ENCODE assay signal across 8 mouse cellular contexts in genomic region chr2:33908374-33908773, GRCm38 (mm10). TPM values are rescaled to one million over a fixed set of nuclear protein-coding genes. Genes with fewer than 3 reads are reported as not detected.
DNase-seq lines count a peak whose midpoint lies in the region; ATAC-seq lines count a peak whose summit lies in the region.

No protein-coding gene starts in this region.

- no peak overlapping the region for H3K27ac ChIP-seq in forebrain, embryonic 14.5 days (ENCODE audit: low read depth, low read length)
- H3K27ac ChIP-seq in hindbrain, embryonic 16.5 days (ENCODE audit: low read depth, low read length): no peak overlapping the region; the same call in 1 of the 2 replicates
- H3K27ac ChIP-seq in neural tube, embryonic 13.5 days (replicated peaks): 0 out of 2 replicates have a peak overlapping the region, but pooled peaks have one; percentile 35

- H3K9me3 ChIP-seq in forebrain, embryonic 14.5 days (replicated peaks; ENCODE audit: control insufficient read depth, low read length): no peaks in the 10 kb centered on the region
- H3K9me3 ChIP-seq in hindbrain, embryonic 16.5 days (ENCODE audit: control insufficient read depth, low read length): no peaks in the 10 kb centered on the region; the same call in none of the 2 replicates
- no peaks in the 10 kb centered on the region; the same call in 1 of the 2 replicates for H3K9me3 ChIP-seq in neural tube, embryonic 13.5 days

- intact Hi-C loops in left cerebral cortex, postnatal 14 days (cut with DNase I): no loop called here

- H3K9ac ChIP-seq in forebrain, embryonic 14.5 days (ENCODE audit: low read length): no peak overlapping the region
- no peak overlapping the region for H3K9ac ChIP-seq in hindbrain, embryonic 16.5 days (ENCODE audit: low read depth, low read length)
- no peak overlapping the region for H3K9ac ChIP-seq in neural tube, embryonic 13.5 days

- WGBS in forebrain, embryonic 14.5 days: 76% methylated on average over 8 of the region's 8 CpGs
- 54% methylated on average over 8 of the region's 8 CpGs for WGBS in hindbrain, embryonic 16.5 days
- WGBS in neural tube, embryonic 13.5 days: 65% methylated on average over 8 of the region's 8 CpGs

- ATAC-seq in forebrain, embryonic 14.5 days: peak; percentile 42; the same call in 1 of the 2 replicates
- peak; percentile 48; the same call in 1 of the 2 replicates for ATAC-seq in hindbrain, embryonic 16.5 days
- no peak for ATAC-seq in neural tube, embryonic 13.5 days (ENCODE audit: low read depth)
- ATAC-seq in erythroblast, adult 5-6 weeks (replicated peaks; ENCODE audit: low FRiP score, poor library complexity, severe bottlenecking): no peak

- DNase-seq in left cerebral cortex, postnatal 14 days (ENCODE audit: low spot score in 2 of 2): peak; percentile 11 to 52
- no peak for DNase-seq in left cerebral cortex, adult 8-10 months (ENCODE audit: low spot score in 2 of 2)
- peak; percentile 31 for DNase-seq in forebrain, embryonic 14.5 days (ENCODE audit: low spot score)
- DNase-seq in liver: peak; percentile 47
- DNase-seq in urinary bladder, postnatal 10 days (ENCODE audit: low spot score): no peak

- H3K27me3 ChIP-seq in forebrain, embryonic 14.5 days (replicated peaks; ENCODE audit: control insufficient read depth, insufficient read depth, low read length): no peaks in the 10 kb centered on the region
- no peaks in the 10 kb centered on the region for H3K27me3 ChIP-seq in hindbrain, embryonic 16.5 days (replicated peaks; ENCODE audit: control insufficient read depth, insufficient read depth, low read length)
- H3K27me3 ChIP-seq in neural tube, embryonic 13.5 days: no peaks in the 10 kb centered on the region

- H3K4me1 ChIP-seq in forebrain, embryonic 14.5 days (ENCODE audit: control insufficient read depth, insufficient read depth, low read length): no peaks in the 10 kb centered on the region
- peaks cover under 1% of the 10 kb centered on the region; the same call in 1 of the 2 replicates for H3K4me1 ChIP-seq in hindbrain, embryonic 16.5 days (ENCODE audit: control insufficient read depth, insufficient read depth, low read depth, low read length)
- H3K4me1 ChIP-seq in neural tube, embryonic 13.5 days (replicated peaks): no peaks in the 10 kb centered on the region

- no peak overlapping the region for H3K4me2 ChIP-seq in forebrain, embryonic 14.5 days (ENCODE audit: low read length)
- no peak overlapping the region for H3K4me2 ChIP-seq in hindbrain, embryonic 16.5 days (ENCODE audit: low read length)
- H3K4me2 ChIP-seq in neural tube, embryonic 13.5 days: no peak overlapping the region

- H3K4me3 ChIP-seq in forebrain, embryonic 14.5 days (ENCODE audit: low read depth, low read length): no peak overlapping the region
- no peak overlapping the region for H3K4me3 ChIP-seq in hindbrain, embryonic 16.5 days (ENCODE audit: low read length)
- H3K4me3 ChIP-seq in neural tube, embryonic 13.5 days: no peak overlapping the region

- no peaks in the 10 kb centered on the region for H3K36me3 ChIP-seq in forebrain, embryonic 14.5 days (ENCODE audit: control insufficient read depth, insufficient read depth, low read length)
- H3K36me3 ChIP-seq in hindbrain, embryonic 16.5 days (ENCODE audit: control insufficient read depth, insufficient read depth, low read length): no peaks in the 10 kb centered on the region
- no peaks in the 10 kb centered on the region for H3K36me3 ChIP-seq in neural tube, embryonic 13.5 days

RNA-seq across cellular contexts. Expression of gene Mvb12b, which starts 20.6 kb away (rescaled TPM):
- 10 to 100 TPM; 91.3 to 97.1 TPM for total RNA-seq in left cerebral cortex, postnatal 14 days (2021)
- total RNA-seq in left cerebral cortex, adult 8-10 months (2022): 10 to 100 TPM; 76.9 to 87.4 (median 79.7) TPM
- polyA plus RNA-seq in forebrain, embryonic 14.5 days (2014; fragmentation: Nextera tagmentation; extraction: Ambion mirVana): 49.5 and 52.2 TPM in 2 replicates
- polyA plus RNA-seq in hindbrain, embryonic 16.5 days (2015; fragmentation: Nextera tagmentation; extraction: Ambion mirVana): 43.9 and 46.5 TPM in 2 replicates
- 60.5 and 67.6 TPM in 2 replicates for polyA plus RNA-seq in neural tube, embryonic 13.5 days (2015; fragmentation: Nextera tagmentation; extraction: Ambion mirVana)
- 20.3 and 23.8 TPM in 2 replicates for total RNA-seq in erythroblast, adult 5-6 weeks (2015; ENCODE audit: low replicate concordance)
- 17.1 and 17.3 TPM in 2 replicates for total RNA-seq in erythroblast, adult 5-6 weeks (2017; ENCODE audit: low replicate concordance)

Comparison
In these comparisons a context has a peak if more than half of its experiments do, and no peak if none do; other contexts are left out.
1. DNase-seq: peak in left cerebral cortex, postnatal 14 days (2 of 2), forebrain, embryonic 14.5 days (single experiment) and liver (single experiment); none in left cerebral cortex, adult 8-10 months (0 of 2) and urinary bladder, postnatal 10 days (single experiment).
2. ATAC-seq: peak in forebrain, embryonic 14.5 days (single experiment) and hindbrain, embryonic 16.5 days (single experiment); none in neural tube, embryonic 13.5 days (single experiment) and erythroblast, adult 5-6 weeks (single experiment).